Mouse (Mus musculus) stomach, embryonic 16.5 days (tissue): ENCODE results near the gene Apob. TPM values are rescaled to one million over a fixed set of nuclear protein-coding genes. Genes with fewer than 3 reads are reported as not detected.

Experiments
- ATAC-seq: fragments of 200-750 bp; cut with Nextera tagmentation; 2 replicates; pipeline ENCODE4 v1.8.0; 2017; ENCODE audit warnings: moderate number of reproducible peaks, moderate TSS enrichment; ENCODE audit not compliant: insufficient read depth, low FRiP score
- H3K27ac ChIP-seq: fragments of 300-500 bp; sonication (generic); 2 replicates; pipeline ENCODE4 v1.5.1; 2014; ENCODE audit warnings: low read length
- H3K27me3 ChIP-seq: fragments of 300-500 bp; sonication (generic); 2 replicates; pipeline ENCODE4 v1.6.1; 2014; ENCODE audit warnings: low read length, control low read depth, mixed read lengths; ENCODE audit not compliant: control insufficient read depth, insufficient read depth
- H3K36me3 ChIP-seq: fragments of 300-500 bp; sonication (generic); 2 replicates; pipeline ENCODE4 v1.6.1; 2014; ENCODE audit warnings: low read length; ENCODE audit not compliant: control insufficient read depth, insufficient read depth
- H3K4me1 ChIP-seq: fragments of 300-500 bp; sonication (generic); 2 replicates; pipeline ENCODE4 v1.6.1; 2014; ENCODE audit warnings: low read length, control low read depth, mixed read lengths; ENCODE audit not compliant: control insufficient read depth, insufficient read depth
- H3K4me2 ChIP-seq: fragments of 300-500 bp; sonication (generic); 2 replicates; pipeline ENCODE4 v1.6.1; 2014; ENCODE audit warnings: low read depth, low read length, mixed read lengths
- H3K4me3 ChIP-seq: fragments of 300-500 bp; sonication (generic); replicated peaks from 2 replicates; pipeline ENCODE4 v1.5.1; 2014; ENCODE audit warnings: mild to moderate bottlenecking, low read length
- H3K9ac ChIP-seq: fragments of 300-500 bp; sonication (generic); 2 replicates; pipeline ENCODE4 v1.6.1; 2014; ENCODE audit warnings: low read length
- H3K9me3 ChIP-seq: fragments of 300-500 bp; sonication (generic); replicated peaks from 2 replicates; pipeline ENCODE4 v1.6.1; 2016; ENCODE audit warnings: low read length, control low read depth; ENCODE audit not compliant: control insufficient read depth
- WGBS: fragments of 180-500 bp; shearing (Covaris S2); extraction: QIAGEN DNeasy Blood & Tissue Kit; methylation state at CpG from one replicate; pipeline ENCODE4 v1.1.7; 2014; 5-methylcytosine and 5-hydroxymethylcytosine counted together
- polyA plus RNA-seq: library from polyadenylated mRNA; unstranded; fragments of >200 nt; fragmentation: Nextera tagmentation; extraction: Ambion mirVana; gene quantifications from 2 replicates; pipeline ENCODE4 v1.2.1, GENCODE M21; 2015

Apob gene
- polyA plus RNA-seq, 1 experiment from 2014 or later: 19.0 TPM

DNA sequence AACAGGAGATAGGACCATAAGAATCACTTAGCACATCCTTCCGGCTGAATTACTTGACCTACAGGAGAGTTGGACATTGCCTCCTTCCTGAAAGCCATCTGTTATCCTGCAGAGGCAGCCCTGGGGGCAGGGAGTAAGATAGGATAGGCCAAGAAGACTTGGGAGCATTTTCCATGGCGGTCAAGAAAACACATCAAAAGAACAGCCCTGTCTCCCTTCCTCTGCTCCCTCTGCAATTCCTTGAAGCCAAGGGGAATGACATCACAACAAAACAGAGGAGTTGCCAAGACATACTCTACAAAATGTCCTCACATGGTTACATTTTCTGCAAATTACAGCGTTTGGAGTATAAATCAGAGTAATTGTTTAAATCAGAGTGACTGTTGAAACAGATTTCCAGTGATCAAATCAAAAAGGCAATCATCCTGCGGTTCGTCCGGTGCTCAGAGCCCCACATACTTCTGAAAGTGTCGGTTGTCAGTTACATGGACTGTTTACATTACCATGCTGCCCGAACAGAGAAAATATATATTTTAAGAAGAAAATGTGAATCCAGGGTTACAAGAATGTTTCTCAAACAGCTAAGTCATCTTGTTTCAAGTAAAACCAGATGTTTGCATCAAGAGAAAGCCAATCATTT, 78.7 kb downstream of the Apob start:
- H3K9me3 ChIP-seq: no peaks in the 10 kb centered on the region
- no peaks in the 10 kb centered on the region for H3K27me3 ChIP-seq
- no peak overlapping the region for H3K4me2 ChIP-seq
- 68% methylated on average over 8 of the region's 8 CpGs for WGBS
- H3K36me3 ChIP-seq: no peaks in the 10 kb centered on the region
- no peak overlapping the region for H3K27ac ChIP-seq
- H3K4me3 ChIP-seq: no peak overlapping the region
- H3K4me1 ChIP-seq: no peaks in the 10 kb centered on the region
- no peak overlapping the region for H3K9ac ChIP-seq
- no peak for ATAC-seq

DNA sequence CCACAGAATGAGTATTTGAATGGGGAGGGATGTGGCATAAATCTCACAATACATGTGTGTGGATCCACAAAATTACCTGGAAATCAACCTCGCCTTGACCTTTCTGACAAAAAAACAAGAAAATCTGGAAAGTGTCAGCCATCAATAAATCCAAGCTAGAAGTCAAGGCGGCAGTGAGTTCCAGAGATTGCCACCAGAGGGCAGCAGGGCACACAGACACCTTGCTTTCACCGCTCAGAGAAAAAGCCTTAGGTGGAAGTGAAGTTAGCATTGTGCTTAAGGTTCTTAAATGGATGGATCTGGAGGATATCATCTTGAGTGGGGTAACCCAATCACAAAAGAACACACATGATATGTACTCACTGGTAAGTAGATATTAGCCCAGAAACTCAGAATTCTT, 82.1 kb downstream of the Apob start:
- H3K9ac ChIP-seq: no peak overlapping the region
- ATAC-seq: no peak
- no peaks in the 10 kb centered on the region for H3K9me3 ChIP-seq
- H3K27ac ChIP-seq: no peak overlapping the region
- no peak overlapping the region for H3K4me2 ChIP-seq
- H3K36me3 ChIP-seq: no peaks in the 10 kb centered on the region
- H3K4me3 ChIP-seq: no peak overlapping the region
- no peaks in the 10 kb centered on the region for H3K4me1 ChIP-seq
- no peaks in the 10 kb centered on the region for H3K27me3 ChIP-seq
- 7% methylated on average over 3 of the region's 3 CpGs for WGBS

DNA sequence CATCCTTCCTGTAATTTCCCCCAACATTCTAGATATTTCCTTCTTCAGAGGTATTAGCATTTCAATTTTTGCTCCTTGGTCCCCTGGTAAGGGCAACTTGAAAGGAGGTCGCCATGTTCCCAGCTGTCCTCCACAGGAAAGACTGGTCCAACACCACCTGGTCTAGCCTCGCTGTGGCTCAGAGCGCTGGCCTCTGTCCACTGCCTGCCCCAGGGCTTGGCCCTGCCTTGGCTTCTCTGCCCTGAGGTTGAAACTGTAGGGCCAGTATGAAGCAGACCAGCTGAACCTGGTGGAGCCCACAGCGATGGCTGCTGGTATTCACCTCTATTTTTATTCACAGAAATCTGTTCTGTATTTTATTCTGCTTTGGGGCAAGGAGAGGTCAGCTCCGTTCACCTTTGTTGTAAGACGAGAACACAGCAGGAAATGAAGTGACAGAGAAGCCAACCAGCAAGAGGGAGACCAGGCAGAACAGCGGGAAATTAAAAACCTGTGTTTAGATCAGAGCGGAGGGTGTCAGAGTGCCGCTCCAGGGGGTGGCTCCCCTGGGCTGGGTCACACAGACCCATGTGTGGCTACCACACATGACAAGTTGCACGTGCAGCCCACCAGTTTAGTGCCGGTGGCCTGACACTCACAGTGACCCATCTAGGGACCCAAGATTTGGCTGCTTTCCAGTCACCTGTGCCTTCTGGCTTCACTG, 86.1 kb downstream of the Apob start:
- H3K27me3 ChIP-seq: no peaks in the 10 kb centered on the region
- no peak overlapping the region for H3K4me2 ChIP-seq
- H3K9me3 ChIP-seq: no peaks in the 10 kb centered on the region
- H3K9ac ChIP-seq: no peak overlapping the region
- no peak overlapping the region for H3K27ac ChIP-seq
- H3K36me3 ChIP-seq: no peaks in the 10 kb centered on the region
- no peak overlapping the region for H3K4me3 ChIP-seq
- ATAC-seq: no peak
- no peaks in the 10 kb centered on the region for H3K4me1 ChIP-seq
- WGBS: 52% methylated on average over 11 of the region's 11 CpGs

Other genes with a start within 250 kb of the Apob start
- 56.6 and 58.3 TPM in 2 replicates for gene Ldah, start 230.5 kb downstream of the Apob start, polyA plus RNA-seq